18 mouse cellular contexts compared by ENCODE assay signal in genomic region chr1:35843566-35843965, GRCm38 (mm10).
DNase-seq lines count a peak whose midpoint lies in the region; ATAC-seq and TF ChIP-seq lines count a peak whose summit lies in the region.
"Had no signal": no experiment of that assay in that cellular context is flagged by ENCODE, and none has a peak within 500 bp of the region (broad histone marks: within the 10 kb centered on the region; RNA-seq: fewer than 3 reads in every experiment).

No protein-coding gene starts in this region.

- H3K4me2 ChIP-seq in heart, embryonic 12.5 days, result no peak overlapping the region
- H3K4me2 ChIP-seq: forebrain, embryonic 13.5 days; heart, embryonic 15.5 days; hindbrain, embryonic 14.5 days had no signal

- in situ Hi-C loops in Patski (cut with MboI; ENCODE audit: low pct_unique_long_range_greater_than_20kb), result no loop called here

- no peak overlapping the region for H3K9ac ChIP-seq in heart, embryonic 12.5 days
- H3K9ac ChIP-seq: forebrain, embryonic 13.5 days; forebrain, postnatal 0 days; heart, embryonic 15.5 days; hindbrain, embryonic 14.5 days had no signal

- POLR2A ChIA-PET in Patski (lab: Charles Lee), result no interaction called here

- H3K27me3 ChIP-seq in heart, embryonic 10.5 days (ENCODE audit: insufficient read depth, poor library complexity, severe bottlenecking), result no peaks in the 10 kb centered on the region
- no peaks in the 10 kb centered on the region for H3K27me3 ChIP-seq in heart, embryonic 12.5 days (replicated peaks)
- no peaks in the 10 kb centered on the region for H3K27me3 ChIP-seq in Patski
- H3K27me3 ChIP-seq: forebrain, embryonic 13.5 days; heart, embryonic 15.5 days had no signal

- intact Hi-C loops in left cerebral cortex, postnatal 10 days (cut with DNase I), result no loop called here

- no peak for ATAC-seq in heart, embryonic 12.5 days (ENCODE audit: insufficient number of reproducible peaks, low FRiP score)
- ATAC-seq in Patski, result no peak
- ATAC-seq: activated CD4-positive, CD25-positive, alpha-beta regulatory T cell, adult 4 months; forebrain, embryonic 13.5 days; forebrain, postnatal 0 days had no signal

- H3K9me3 ChIP-seq in heart, embryonic 10.5 days, result no peaks in the 10 kb centered on the region
- H3K9me3 ChIP-seq in heart, embryonic 12.5 days (replicated peaks), result peaks cover 4% of the 10 kb centered on the region; the same call in 1 of the 2 replicates
- H3K9me3 ChIP-seq: embryonic facial prominence, embryonic 10.5 days; heart, embryonic 15.5 days had no signal

- peak; percentile 14 for DNase-seq in heart, embryonic 10.5 days (ENCODE audit: low spot score)
- peak; percentile 67 for DNase-seq in layer of hippocampus, adult 9-11 months
- no peak for DNase-seq in layer of hippocampus, postnatal 25 days (ENCODE audit: extremely low spot score in 1 of 2, low spot score in 1 of 2)
- DNase-seq in Patski (ENCODE audit: low read depth, low spot score), result peak; percentile 15
- peak; percentile 39 for DNase-seq in telencephalon, adult 2 months (ENCODE audit: low read depth, low spot score)
- DNase-seq in left cerebral cortex, postnatal 10 days (ENCODE audit: extremely low spot score in 1 of 2, low spot score in 2 of 2), result no peak
- DNase-seq: adrenal gland, postnatal 14 days; cerebellum, adult 18-20 months; cerebellum, postnatal 10 days; forebrain, postnatal 0 days; gastrocnemius, postnatal 14 days; heart, postnatal 14 days had no signal

- peaks cover 6% of the 10 kb centered on the region; the same call in 1 of the 2 replicates for H3K4me1 ChIP-seq in heart, embryonic 10.5 days
- H3K4me1 ChIP-seq in heart, embryonic 12.5 days (replicated peaks), result no peaks in the 10 kb centered on the region
- H3K4me1 ChIP-seq: forebrain, embryonic 13.5 days; heart, embryonic 15.5 days had no signal

- 87% methylated on average over 3 of the region's 3 CpGs for WGBS in heart, embryonic 10.5 days
- WGBS in heart, embryonic 12.5 days, result 78% methylated on average over 3 of the region's 3 CpGs

- no peak for TF ChIP-seq CTCF in Patski (IDR thresholded peaks at IDR 0.05)

- no peak overlapping the region for H3K27ac ChIP-seq in heart, embryonic 10.5 days
- no peak overlapping the region for H3K27ac ChIP-seq in heart, embryonic 12.5 days (ENCODE audit: poor library complexity, severe bottlenecking)
- H3K27ac ChIP-seq: embryonic facial prominence, embryonic 10.5 days; forebrain, embryonic 13.5 days; heart, embryonic 15.5 days; hindbrain, embryonic 14.5 days had no signal

- CTCF ChIA-PET in Patski (lab: Charles Lee), result no interaction called here

- no peak overlapping the region for H3K4me3 ChIP-seq in heart, embryonic 10.5 days
- no peak overlapping the region for H3K4me3 ChIP-seq in heart, embryonic 12.5 days
- H3K4me3 ChIP-seq: embryonic facial prominence, embryonic 10.5 days; forebrain, embryonic 13.5 days; heart, embryonic 15.5 days had no signal

- no peaks in the 10 kb centered on the region for H3K36me3 ChIP-seq in heart, embryonic 10.5 days
- H3K36me3 ChIP-seq in heart, embryonic 12.5 days, result no peaks in the 10 kb centered on the region
- H3K36me3 ChIP-seq: embryonic facial prominence, embryonic 10.5 days; heart, embryonic 15.5 days had no signal

Comparison
In these comparisons a context has a peak if more than half of its experiments do, and no peak if none do; other contexts are left out.
1. DNase-seq: peak in heart, embryonic 10.5 days (single experiment), layer of hippocampus, adult 9-11 months (single experiment), Patski (single experiment) and telencephalon, adult 2 months (single experiment); none in layer of hippocampus, postnatal 25 days (0 of 2) and left cerebral cortex, postnatal 10 days (0 of 2).